Mouse (Mus musculus): ENCODE data around the gene Alk.

GRCm38 (mm10) chr17:72401349-72401748 lies 203.1 kb downstream of the Alk start:
- TF ChIP-seq CTCF (IDR thresholded peaks at IDR 0.05; ENCODE audit: extremely low read depth, insufficient read depth, insufficient read length, insufficient replicate concordance) (no peak), POLR2A (IDR thresholded peaks at IDR 0.05; ENCODE audit: low read depth, low read length) (no peak)
